Mouse (Mus musculus) kidney, adult 2 months (tissue): ENCODE data around the gene Cxcl17.
"Not testable (repeated sequence)": the region's sequence is repeated elsewhere in the genome, so short reads cannot be mapped to it uniquely, and the experiment has no call there.

Experiments
- CTCF ChIP-seq: fragments of 200-500 bp; conservative IDR thresholded peaks from 2 replicates; pipeline ENCODE4 v1.5.1; 2011; ENCODE audit warnings: low read depth, mild to moderate bottlenecking, control low read depth, low read length, moderate library complexity, mixed read lengths; ENCODE audit not compliant: insufficient read depth, insufficient read length
- POLR2A ChIP-seq: fragments of 200-500 bp; IDR thresholded peaks from one replicate; pipeline ENCODE4 v1.6.1; 2011; ENCODE audit warnings: low read depth, low read length, control low read depth

DNA sequence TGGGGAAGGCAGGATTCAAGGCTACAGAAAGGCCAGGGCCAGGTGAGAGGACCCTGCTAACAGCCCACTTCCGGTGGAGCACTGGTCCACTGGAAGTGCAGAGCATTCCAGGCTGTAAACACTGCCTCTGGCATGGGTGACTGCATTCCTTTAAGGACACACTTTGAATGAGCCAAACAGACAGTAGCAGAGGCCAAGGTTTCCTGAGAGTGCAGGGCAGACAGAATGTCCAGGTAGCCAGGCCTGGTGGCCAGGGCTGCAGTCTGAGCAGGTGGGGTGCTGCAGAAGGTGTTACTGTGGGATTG, 49.3 kb upstream of the Cxcl17 start:
- TF ChIP-seq POLR2A, CTCF: not testable (repeated sequence)
